Mouse (Mus musculus) urinary bladder, postnatal 0 days (tissue): ENCODE data around the gene B3gat3. TPM values are rescaled to one million over a fixed set of nuclear protein-coding genes. Genes with fewer than 3 reads are reported as not detected.

ENCODE experiments used
- polyA plus RNA-seq: library from polyadenylated mRNA; unstranded; fragments of >200 nt; fragmentation: Nextera tagmentation; extraction: Ambion mirVana; gene quantifications from 2 replicates; pipeline ENCODE4 v1.2.1, GENCODE M21; 2015

Gene B3gat3
- 24.3 and 24.5 TPM in 2 replicates for polyA plus RNA-seq

DNA sequence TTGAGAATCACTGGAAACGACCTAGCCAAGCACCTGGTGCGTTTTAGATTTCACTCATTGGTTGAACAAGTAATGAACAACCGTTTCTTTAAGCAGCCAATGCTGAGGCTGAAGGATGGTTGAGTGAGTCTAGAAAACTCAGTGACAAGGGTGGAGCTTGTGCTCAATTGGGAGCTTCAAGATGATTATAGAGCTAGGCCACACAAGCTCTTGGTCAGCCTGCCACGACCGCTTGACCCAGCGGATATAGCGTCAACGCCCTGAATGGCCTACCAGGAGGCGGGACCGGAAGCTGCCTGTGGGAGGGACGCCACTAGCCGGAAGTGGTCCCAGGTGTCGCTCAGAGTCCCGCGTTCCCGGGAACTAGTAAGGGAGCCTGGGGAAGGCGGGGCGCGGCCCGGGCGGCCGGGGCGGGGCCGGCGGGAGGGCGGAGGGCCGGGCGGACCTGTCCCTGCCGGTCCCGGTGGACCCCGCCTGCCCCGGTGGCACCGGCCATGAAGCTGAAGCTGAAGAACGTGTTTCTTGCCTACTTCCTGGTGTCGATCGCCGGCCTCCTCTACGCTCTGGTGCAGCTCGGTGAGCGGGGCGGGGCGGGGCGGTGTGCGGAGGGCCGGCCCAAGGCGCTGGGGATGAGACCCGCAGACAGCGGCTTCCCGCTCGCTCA, at the start of gene B3gat3:
TSS of gene B3gat3 (plus strand) at position 302 of the 664 bp plus-strand sequence.

DNA sequence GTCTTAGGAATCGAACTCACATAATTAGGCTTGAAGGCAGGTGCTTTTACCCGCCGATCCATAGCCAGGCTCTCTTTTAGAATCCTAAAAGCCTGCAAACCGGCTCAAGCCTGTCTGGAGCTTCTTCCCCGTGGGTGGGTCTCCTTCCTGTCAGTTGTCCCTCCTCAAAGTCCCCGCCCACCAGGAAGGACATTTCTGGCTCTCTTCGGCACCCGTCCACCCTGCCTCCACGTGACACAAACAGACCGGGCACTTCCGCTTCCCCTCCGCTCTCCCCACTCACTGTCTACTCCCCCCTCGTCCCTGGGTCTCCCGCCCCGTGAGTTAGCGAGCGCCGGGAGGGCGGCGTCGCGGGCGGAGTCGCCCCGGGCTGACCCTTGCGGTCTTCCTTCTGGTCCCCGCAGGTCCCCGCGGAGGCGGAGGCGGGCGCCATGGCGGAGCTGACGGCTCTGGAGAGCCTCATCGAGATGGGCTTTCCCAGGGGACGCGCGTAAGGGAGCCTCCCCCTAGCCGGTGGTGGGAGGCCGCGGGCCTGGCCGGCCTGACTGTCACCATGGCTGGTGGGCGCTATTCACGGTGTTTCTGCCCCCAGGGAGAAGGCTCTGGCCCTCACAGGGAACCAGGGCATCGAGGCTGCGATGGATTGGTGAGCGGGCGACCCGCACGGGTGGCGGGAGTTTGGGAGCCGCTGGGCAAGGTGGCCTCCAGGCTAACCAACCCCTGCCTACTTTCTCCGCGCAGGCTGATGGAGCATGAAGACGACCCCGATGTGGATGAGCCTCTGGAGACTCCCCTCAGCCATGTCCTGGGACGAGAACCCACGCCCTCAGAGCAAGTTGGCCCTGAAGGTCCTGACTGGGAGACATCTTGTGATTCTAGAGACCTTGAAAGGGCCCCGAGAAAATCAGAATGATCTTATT, 48.6 kb upstream of the B3gat3 start, which contains the start of gene Ubxn1:
TSS of gene Ubxn1 (plus strand) at position 230 of the 920 bp plus-strand sequence.

DNA sequence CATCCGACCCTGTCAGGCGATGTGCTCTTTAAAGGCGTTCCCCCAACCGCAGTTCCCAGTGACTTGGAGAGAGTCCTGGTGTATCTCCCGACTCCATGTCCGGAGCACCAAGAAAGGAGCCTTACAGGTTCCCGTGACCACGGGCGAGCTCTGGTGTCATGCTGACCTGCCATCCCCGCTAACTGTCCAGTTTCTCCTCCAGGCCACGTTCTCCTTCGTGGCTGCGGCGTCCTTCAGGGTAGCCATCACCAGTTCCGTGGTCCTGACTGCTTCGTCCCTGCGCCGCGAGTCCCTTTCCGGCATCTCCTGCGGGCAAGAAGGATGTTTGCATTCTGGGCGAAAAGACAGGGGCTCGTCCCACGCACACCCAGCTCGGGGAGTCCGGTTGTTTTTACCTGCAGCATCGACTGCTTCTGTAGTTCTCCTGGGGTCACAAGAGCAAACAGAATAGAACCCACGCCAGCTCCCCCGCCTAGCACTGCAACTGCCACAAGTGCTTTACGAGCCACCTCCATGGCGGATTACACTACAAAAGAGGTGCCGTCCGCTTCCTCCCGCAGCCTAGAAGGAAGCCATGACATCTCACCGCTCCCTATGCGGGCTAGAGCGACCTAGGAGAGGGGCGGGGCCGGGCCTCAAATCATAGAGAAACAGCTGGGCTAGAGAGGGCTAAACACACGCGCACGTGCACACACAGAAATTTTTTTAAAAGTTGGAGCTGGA, 39.7 kb upstream of the B3gat3 start, which contains the start of gene Uqcc3:
TSS of gene Uqcc3 (minus strand) at position 613 of the 723 bp plus-strand sequence.

GRCm38 (mm10) chr19:8883616-8884015, 36.6 kb upstream of the B3gat3 start, which contains the start of the genes Lbhd1 and Gm49403:
Gene Lbhd1, plus strand, starts transcription at chr19:8883732.
Gene Gm49403, plus strand, starts transcription at chr19:8883930.

GRCm38 (mm10) chr19:8888511-8889385, 31.4 kb upstream of the B3gat3 start, which contains the start of the genes 1810009A15Rik and Gm49416:
Gene 1810009A15Rik, plus strand, starts transcription at chr19:8888853.
Gene Gm49416, plus strand, starts transcription at chr19:8888926.

GRCm38 (mm10) chr19:8892829-8893766, 27.1 kb upstream of the B3gat3 start, which contains the start of gene Ints5:
Gene Ints5, plus strand, starts transcription at chr19:8893005.

DNA sequence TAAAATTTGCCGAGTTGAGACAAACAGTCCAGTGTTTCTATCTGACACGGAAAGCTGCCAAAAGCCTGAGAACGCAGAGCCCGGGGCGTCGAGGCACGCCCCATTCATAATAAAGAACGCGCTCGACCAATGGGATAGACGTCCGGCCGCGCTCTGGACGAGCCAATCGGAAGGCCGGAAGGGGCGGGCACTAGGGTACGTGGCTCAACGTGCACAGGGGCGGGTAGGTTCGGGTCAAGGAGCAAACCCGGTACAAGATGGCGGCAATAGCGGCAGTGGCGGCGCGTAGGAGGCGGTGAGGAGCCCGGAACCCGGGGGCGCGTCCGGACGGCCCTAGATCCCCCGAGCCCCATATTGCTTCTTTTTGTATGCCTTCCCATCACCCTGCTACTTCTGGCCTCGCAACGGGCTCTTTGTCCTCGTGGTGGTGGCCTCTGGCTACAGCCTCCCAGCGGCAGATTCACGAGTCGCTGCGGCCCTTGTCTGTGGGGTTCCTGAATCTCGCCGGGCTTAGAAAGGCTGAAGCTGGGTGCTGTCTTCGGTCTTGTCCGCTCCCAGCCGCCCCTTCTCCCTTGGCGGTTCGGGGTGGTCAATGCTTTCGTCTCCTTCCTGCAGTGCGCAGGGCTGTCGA, 22.2 kb upstream of the B3gat3 start, which contains the start of gene Ganab:
TSS of gene Ganab (plus strand) at position 207 of the 631 bp plus-strand sequence.

GRCm38 (mm10) chr19:8929224-8930088, 9.3 kb downstream of the B3gat3 start, which contains the start of the genes Rom1 and Eml3:
Gene Rom1, minus strand, starts transcription at chr19:8929356.
Gene Eml3, plus strand, starts transcription at chr19:8929552.

GRCm38 (mm10) chr19:8941515-8942217, 21.5 kb downstream of the B3gat3 start, which contains the start of gene Mta2:
Gene Mta2, plus strand, starts transcription at chr19:8941875.

GRCm38 (mm10) chr19:8953135-8954039, 33.2 kb downstream of the B3gat3 start, which contains the start of gene Tut1:
Gene Tut1, plus strand, starts transcription at chr19:8953847.

GRCm38 (mm10) chr19:8966590-8967372, 46.6 kb downstream of the B3gat3 start, which contains the start of gene Eef1g:
Gene Eef1g, plus strand, starts transcription at chr19:8967041.

